Mouse (Mus musculus) megakaryocyte, embryonic 14.5 days (primary cell): ENCODE measurements around the gene Cntrob.

Experiments
- FLI1 ChIP-seq: IDR thresholded peaks from 2 replicates; pipeline ENCODE4 v1.6.1; 2012; ENCODE audit warnings: low read length, inconsistent platforms, mixed read lengths
- GATA1 ChIP-seq: IDR thresholded peaks from 3 replicates; pipeline ENCODE4 v1.6.1; 2012; ENCODE audit warnings: mixed read lengths, low read length, inconsistent platforms, borderline replicate concordance

DNA sequence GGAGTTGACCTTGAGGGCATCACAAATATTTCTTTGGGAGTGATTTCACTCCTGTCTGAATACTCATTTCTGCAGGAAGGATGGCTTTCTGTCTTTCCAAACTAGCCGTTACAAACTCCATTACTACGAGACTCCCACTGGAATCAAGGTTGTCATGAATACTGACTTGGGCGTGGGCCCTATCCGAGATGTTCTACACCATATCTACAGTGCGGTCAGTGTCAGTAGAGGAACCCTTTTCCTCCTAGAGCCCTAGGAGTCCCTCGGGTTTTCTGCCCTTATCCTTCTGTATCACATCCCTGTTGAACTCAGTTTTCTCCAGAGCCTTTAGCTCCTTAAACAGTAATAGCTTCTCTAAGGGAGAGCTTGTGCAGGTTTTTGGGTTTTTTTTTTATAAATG is 1.2 kb upstream of the Cntrob start:
- TF ChIP-seq GATA1 (no peak), FLI1 (no peak)
